Mouse (Mus musculus) ovary, adult 18-20 months (tissue): Measurements from ENCODE around the gene Trmt2a.
"Not testable (repeated sequence)": the region's sequence is repeated elsewhere in the genome, so short reads cannot be mapped to it uniquely, and the experiment has no call there.

Experiments
- DNase-seq: peaks from one replicate; pipeline ENCODE4 v3.0.0; 2022; ENCODE audit warnings: low spot score, mixed read lengths

The Trmt2a gene

GRCm38 (mm10) chr16:18289067-18289588 lies 40.6 kb downstream of the Trmt2a start, which contains the start of gene Dgcr8:
TSS of gene Dgcr8 (minus strand) at chr16:18289246.
- DNase-seq, result peak; percentile 97

GRCm38 (mm10) chr16:18289614-18290013 lies 41.1 kb downstream of the Trmt2a start:
- DNase-seq, result not testable (repeated sequence)
